Mouse (Mus musculus): ENCODE results near the gene Ptgdr2. TPM values are rescaled to one million over a fixed set of nuclear protein-coding genes. Genes with fewer than 3 reads are reported as not detected.

The Ptgdr2 gene
- polyA plus RNA-seq, 1 experiment = not detected

GRCm38 (mm10) chr19:10904927-10905727, 31.8 kb upstream of the Ptgdr2 start:
- Histone ChIP-seq H3K4me3 (ENCODE audit: insufficient read depth, low read depth, low read length) (no peak overlapping the region), H3K27ac (ENCODE audit: insufficient read depth, low read depth, low read length) (peak overlapping the region; percentile 34), H3K4me1 (ENCODE audit: control insufficient read depth, insufficient read depth, low read length) (0 out of 2 replicates have a peak, but pooled peaks cover 4% of the 10 kb centered on the region)
- WGBS = 42% methylated on average over 7 of the region's 7 CpGs
- TF ChIP-seq POLR2A (IDR thresholded peaks at IDR 0.05; ENCODE audit: insufficient read depth, low read depth, low read length) = no peak
- TF ChIP-seq CTCF (IDR thresholded peaks at IDR 0.05; ENCODE audit: insufficient read depth, low read depth, low read length) = no peak

DNA sequence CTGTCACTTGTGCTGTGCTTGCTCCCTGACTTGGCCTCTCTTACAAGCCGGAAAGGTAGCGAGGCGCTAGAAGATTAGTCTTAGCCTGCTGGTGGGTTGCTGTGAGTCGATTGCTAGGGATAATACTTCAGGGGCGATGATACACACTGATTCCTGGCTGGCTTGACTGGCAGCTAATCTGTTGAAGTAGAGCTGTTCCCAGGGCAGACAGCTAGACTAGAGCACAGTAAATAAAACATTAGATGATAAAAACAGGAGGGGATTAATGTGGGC, 31.3 kb upstream of the Ptgdr2 start:
- Histone ChIP-seq H3K4me3 (ENCODE audit: insufficient read depth, low read depth, low read length) (no peak overlapping the region), H3K27ac (ENCODE audit: insufficient read depth, low read depth, low read length) (peak overlapping the region; percentile 27), H3K4me1 (ENCODE audit: control insufficient read depth, insufficient read depth, low read length) (0 out of 2 replicates have a peak, but pooled peaks cover 4% of the 10 kb centered on the region)
- TF ChIP-seq CTCF (IDR thresholded peaks at IDR 0.05; ENCODE audit: insufficient read depth, low read depth, low read length) = no peak
- TF ChIP-seq POLR2A (IDR thresholded peaks at IDR 0.05; ENCODE audit: insufficient read depth, low read depth, low read length) = no peak
- WGBS = 70% methylated on average over 5 of the region's 5 CpGs

- TF ChIP-seq CTCF (IDR thresholded peaks at IDR 0.05; ENCODE audit: insufficient read depth, low read depth, low read length) (no peak), POLR2A (IDR thresholded peaks at IDR 0.05; ENCODE audit: insufficient read depth, low read depth, low read length) (no peak)
- Histone ChIP-seq H3K4me3 (ENCODE audit: insufficient read depth, low read depth, low read length) (no peak overlapping the region), H3K4me1 (ENCODE audit: control insufficient read depth, insufficient read depth, low read length) (peaks cover 9% of the 10 kb centered on the region; the same call in 1 of the 2 replicates), H3K27ac (ENCODE audit: insufficient read depth, low read depth, low read length) (no peak overlapping the region)
- 68% methylated on average over 3 of the region's 3 CpGs for WGBS
Observed at GRCm38 (mm10) chr19:10907891-10908290, 29.1 kb upstream of the Ptgdr2 start.

DNA sequence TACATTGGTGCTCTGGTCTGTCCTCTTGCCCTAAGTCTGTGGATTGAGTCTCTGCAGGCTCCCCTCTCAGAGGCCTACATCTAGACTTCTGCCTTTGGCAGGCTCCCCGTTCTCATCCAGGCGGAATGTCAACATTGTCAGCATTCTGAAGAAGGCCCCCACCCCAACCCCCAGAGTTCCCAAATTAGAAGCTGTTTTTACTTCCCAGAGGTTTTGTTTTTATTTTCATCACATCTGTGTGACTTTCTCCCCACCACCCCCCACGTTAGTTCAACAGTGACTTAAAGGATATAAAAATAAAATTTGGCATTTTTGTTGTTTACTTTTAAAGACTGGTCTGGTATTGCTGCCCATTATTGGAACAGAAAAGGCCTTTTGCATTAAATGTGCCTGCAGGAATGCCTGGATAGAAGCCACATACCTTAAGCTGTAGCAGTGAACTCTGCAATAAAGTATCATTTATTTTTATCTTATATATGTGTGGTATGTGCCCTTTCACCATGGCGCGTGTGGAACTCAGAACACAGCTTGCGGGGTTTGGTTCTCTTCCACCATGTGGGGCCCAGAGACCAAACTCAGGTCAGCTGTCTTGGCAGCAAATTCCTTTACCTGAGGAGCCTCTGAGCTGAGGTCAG, 27.8 kb upstream of the Ptgdr2 start:
- Histone ChIP-seq H3K4me3 (ENCODE audit: insufficient read depth, low read depth, low read length) (no peak overlapping the region), H3K27ac (ENCODE audit: insufficient read depth, low read depth, low read length) (no peak overlapping the region), H3K4me1 (ENCODE audit: control insufficient read depth, insufficient read depth, low read length) (peaks cover 9% of the 10 kb centered on the region; the same call in 1 of the 2 replicates)
- TF ChIP-seq POLR2A (IDR thresholded peaks at IDR 0.05; ENCODE audit: insufficient read depth, low read depth, low read length) (no peak), CTCF (IDR thresholded peaks at IDR 0.05; ENCODE audit: insufficient read depth, low read depth, low read length) (no peak)
- WGBS = 70% methylated on average over 6 of the region's 6 CpGs

GRCm38 (mm10) chr19:10914291-10914690, 22.7 kb upstream of the Ptgdr2 start:
- H3K4me1 ChIP-seq (ENCODE audit: control insufficient read depth, insufficient read depth, low read length) = peaks cover 4% of the 10 kb centered on the region; the same call in 1 of the 2 replicates
- 69% methylated on average over 7 of the region's 7 CpGs for WGBS
- no peak for TF ChIP-seq CTCF (IDR thresholded peaks at IDR 0.05; ENCODE audit: insufficient read depth, low read depth, low read length)
- no peak for TF ChIP-seq POLR2A (IDR thresholded peaks at IDR 0.05; ENCODE audit: insufficient read depth, low read depth, low read length)
- no peak overlapping the region for H3K27ac ChIP-seq (ENCODE audit: insufficient read depth, low read depth, low read length)
- H3K4me3 ChIP-seq (ENCODE audit: insufficient read depth, low read depth, low read length) = no peak overlapping the region

- no peak overlapping the region for H3K27ac ChIP-seq (ENCODE audit: insufficient read depth, low read depth, low read length)
- H3K4me1 ChIP-seq (ENCODE audit: control insufficient read depth, insufficient read depth, low read length) = peaks cover 4% of the 10 kb centered on the region; the same call in 1 of the 2 replicates
- TF ChIP-seq POLR2A (IDR thresholded peaks at IDR 0.05; ENCODE audit: insufficient read depth, low read depth, low read length) = no peak
- no peak for TF ChIP-seq CTCF (IDR thresholded peaks at IDR 0.05; ENCODE audit: insufficient read depth, low read depth, low read length)
- H3K4me3 ChIP-seq (ENCODE audit: insufficient read depth, low read depth, low read length) = no peak overlapping the region
- WGBS = 78% methylated on average over 2 of the region's 2 CpGs
Observed at GRCm38 (mm10) chr19:10914870-10915269, 22.1 kb upstream of the Ptgdr2 start.

- Histone ChIP-seq H3K4me3 (ENCODE audit: insufficient read depth, low read depth, low read length) (no peak overlapping the region), H3K4me1 (ENCODE audit: control insufficient read depth, insufficient read depth, low read length) (0 out of 2 replicates have a peak, but pooled peaks cover under 1% of the 10 kb centered on the region), H3K27ac (ENCODE audit: insufficient read depth, low read depth, low read length) (no peak overlapping the region)
- TF ChIP-seq POLR2A (IDR thresholded peaks at IDR 0.05; ENCODE audit: insufficient read depth, low read depth, low read length) (no peak), CTCF (IDR thresholded peaks at IDR 0.05; ENCODE audit: insufficient read depth, low read depth, low read length) (no peak)
- WGBS = 72% methylated on average over 5 of the region's 5 CpGs
Observed at GRCm38 (mm10) chr19:10916506-10916905, 20.5 kb upstream of the Ptgdr2 start.

DNA sequence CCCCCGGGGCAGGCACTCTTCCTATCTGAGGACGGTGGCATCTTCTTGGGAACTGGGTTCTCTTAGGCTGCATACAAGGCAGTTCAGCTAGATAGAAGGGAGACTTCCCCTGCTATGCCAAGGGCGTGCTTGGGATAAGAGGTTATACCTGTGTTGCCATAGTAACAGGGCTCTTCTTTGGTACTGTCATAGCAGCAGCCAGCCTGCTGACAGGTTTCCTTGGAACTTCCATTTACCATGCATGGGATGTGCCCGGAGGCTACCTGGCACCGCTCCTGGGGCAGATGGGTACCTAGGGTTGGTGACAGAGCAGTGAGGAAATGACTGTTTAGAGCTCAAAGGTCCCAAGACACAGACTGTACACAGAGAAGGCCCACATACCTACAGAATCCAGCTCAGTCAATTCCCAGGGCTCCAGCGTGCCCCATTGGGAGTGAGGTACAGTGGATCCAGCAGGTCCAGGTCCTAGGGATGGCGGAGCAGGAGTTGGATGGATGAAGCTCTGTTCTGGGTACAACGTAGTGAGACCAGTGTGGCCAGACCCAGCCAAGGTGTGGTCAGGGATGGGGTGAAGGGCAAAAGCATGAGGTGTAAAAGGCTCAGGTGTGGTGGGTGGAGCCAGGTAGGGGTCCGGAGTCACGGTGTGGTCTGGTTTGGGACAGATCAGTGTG, 18.5 kb upstream of the Ptgdr2 start:
- TF ChIP-seq CTCF (IDR thresholded peaks at IDR 0.05; ENCODE audit: insufficient read depth, low read depth, low read length) = no peak
- TF ChIP-seq POLR2A (IDR thresholded peaks at IDR 0.05; ENCODE audit: insufficient read depth, low read depth, low read length) = no peak
- Histone ChIP-seq H3K27ac (ENCODE audit: insufficient read depth, low read depth, low read length) (no peak overlapping the region), H3K4me3 (ENCODE audit: insufficient read depth, low read depth, low read length) (no peak overlapping the region), H3K4me1 (ENCODE audit: control insufficient read depth, insufficient read depth, low read length) (no peaks in the 10 kb centered on the region)
- WGBS = 86% methylated on average over 10 of the region's 10 CpGs

DNA sequence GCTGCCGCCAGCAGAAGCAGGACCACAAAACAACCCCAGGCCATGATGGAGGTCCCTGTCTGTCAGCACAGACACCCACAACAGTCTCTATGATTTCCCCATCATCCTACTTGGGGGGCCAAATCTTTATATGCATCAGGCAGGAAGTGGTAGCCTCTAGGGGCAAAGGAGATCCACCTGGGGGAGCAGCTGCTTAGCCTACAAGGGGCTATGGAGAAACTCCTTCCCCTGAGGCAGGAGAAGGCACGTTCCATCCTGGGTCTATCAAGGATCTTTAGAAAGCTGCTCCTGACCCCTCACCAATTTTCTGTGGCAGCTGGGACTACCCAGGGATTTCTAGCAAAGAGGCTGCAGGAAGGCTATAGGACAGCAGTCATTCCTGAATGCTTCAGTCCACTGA, 16.4 kb upstream of the Ptgdr2 start, which contains the start of gene Zp1:
Zp1 (minus strand) TSS at position 101 of the 400 bp plus-strand sequence.
- H3K27ac ChIP-seq (ENCODE audit: insufficient read depth, low read depth, low read length) = no peak within 1 kb of the TSS
- no peak for TF ChIP-seq POLR2A (IDR thresholded peaks at IDR 0.05; ENCODE audit: insufficient read depth, low read depth, low read length)
- TF ChIP-seq CTCF (IDR thresholded peaks at IDR 0.05; ENCODE audit: insufficient read depth, low read depth, low read length) = no peak
- no peak within 1 kb of the TSS for H3K4me3 ChIP-seq (ENCODE audit: insufficient read depth, low read depth, low read length)
- 76% methylated on average over 2 of the region's 2 CpGs for WGBS
- H3K4me1 ChIP-seq (ENCODE audit: control insufficient read depth, insufficient read depth, low read length) = no peaks in the 10 kb centered on the region
